Mouse (Mus musculus) embryo, embryonic 10 days (tissue): ENCODE data around the gene Mtnr1a.
A peak's percentile ranks its signal among the peaks of the same experiment; 100 is the strongest.
"Not testable (repeated sequence)": the region's sequence is repeated elsewhere in the genome, so short reads cannot be mapped to it uniquely, and the experiment has no call there.

ENCODE experiments used
- DNase-seq: peaks from one replicate; pipeline ENCODE4 v3.0.0-alpha.2; 2015; ENCODE audit warnings: low spot score

Mtnr1a gene

GRCm38 (mm10) chr8:45068759-45069386, at the start of gene Mtnr1a:
Gene Mtnr1a (plus strand): TSS chr8:45069137.
- peak; percentile 98 for DNase-seq

GRCm38 (mm10) chr8:45019241-45019640, 49.7 kb upstream of the Mtnr1a start:
- no peak for DNase-seq

- DNase-seq: no peak
Observed at GRCm38 (mm10) chr8:45021171-45021570, 47.8 kb upstream of the Mtnr1a start.

GRCm38 (mm10) chr8:45021911-45022665, 46.8 kb upstream of the Mtnr1a start:
- DNase-seq: no peak

GRCm38 (mm10) chr8:45028081-45028497, 40.8 kb upstream of the Mtnr1a start:
- no peak for DNase-seq

GRCm38 (mm10) chr8:45038350-45038749, 30.6 kb upstream of the Mtnr1a start:
- DNase-seq: no peak

GRCm38 (mm10) chr8:45044160-45044559, 24.8 kb upstream of the Mtnr1a start:
- DNase-seq: no peak

- DNase-seq: no peak
Observed at GRCm38 (mm10) chr8:45050451-45050850, 18.5 kb upstream of the Mtnr1a start.

GRCm38 (mm10) chr8:45051236-45051635, 17.7 kb upstream of the Mtnr1a start:
- DNase-seq: no peak

- peak; percentile 63 for DNase-seq
Observed at GRCm38 (mm10) chr8:45052205-45052604, 16.7 kb upstream of the Mtnr1a start.

GRCm38 (mm10) chr8:45052618-45053017, 16.3 kb upstream of the Mtnr1a start:
- no peak for DNase-seq

- DNase-seq: no peak
Observed at GRCm38 (mm10) chr8:45055500-45055899, 13.4 kb upstream of the Mtnr1a start.

GRCm38 (mm10) chr8:45056810-45057209, 12.1 kb upstream of the Mtnr1a start:
- DNase-seq: peak; percentile 19

- no peak for DNase-seq
Observed at GRCm38 (mm10) chr8:45060083-45060482, 8.9 kb upstream of the Mtnr1a start.

- DNase-seq: no peak
Observed at GRCm38 (mm10) chr8:45062311-45062710, 6.6 kb upstream of the Mtnr1a start.

GRCm38 (mm10) chr8:45062982-45063924, 5.7 kb upstream of the Mtnr1a start:
- peak; percentile 69 for DNase-seq

GRCm38 (mm10) chr8:45064197-45064869, 4.6 kb upstream of the Mtnr1a start:
- peak; percentile 76 for DNase-seq

GRCm38 (mm10) chr8:45065391-45065790, 3.5 kb upstream of the Mtnr1a start:
- not testable (repeated sequence) for DNase-seq

- DNase-seq: no peak
Observed at GRCm38 (mm10) chr8:45070949-45071348, 2.0 kb downstream of the Mtnr1a start.

- no peak for DNase-seq
Observed at GRCm38 (mm10) chr8:45080850-45081249, 11.9 kb downstream of the Mtnr1a start.

GRCm38 (mm10) chr8:45093599-45093998, 24.7 kb downstream of the Mtnr1a start:
- no peak for DNase-seq
